Mouse (Mus musculus) kidney, adult 11 months (tissue): ENCODE results near the gene Zic2.

Experiments used
- DNase-seq: peaks from one replicate; pipeline ENCODE4 v3.0.0; 2022

The Zic2 gene

GRCm38 (mm10) chr14:122513511-122514036 is 38.3 kb downstream of the Zic2 start:
- no peak for DNase-seq

- no peak for DNase-seq
Measured at GRCm38 (mm10) chr14:122528475-122528874, 53.2 kb downstream of the Zic2 start.
